Mouse (Mus musculus): ENCODE results near the gene Pheta1.
"Not testable (repeated sequence)": the region's sequence is repeated elsewhere in the genome, so short reads cannot be mapped to it uniquely, and the experiment has no call there.

Gene Pheta1

DNA sequence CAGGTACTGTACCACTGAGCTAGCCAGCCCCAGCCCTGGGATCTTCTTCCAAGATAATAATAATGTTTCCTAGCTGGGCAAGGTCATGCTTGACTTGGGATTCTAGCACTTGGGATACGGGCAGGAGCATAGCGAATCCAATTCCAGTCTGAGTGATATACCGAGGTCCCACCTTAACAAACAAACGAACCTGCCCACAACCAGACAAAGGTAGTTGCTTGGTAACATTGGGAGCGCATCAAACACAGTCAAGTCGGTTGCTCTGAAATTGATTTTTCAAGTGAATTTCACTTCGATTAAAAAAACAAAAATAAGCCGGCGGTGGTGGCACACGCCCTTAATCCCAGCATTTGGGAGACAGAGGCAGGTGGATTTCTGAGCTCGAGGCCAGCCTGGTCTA, 2.5 kb upstream of the Pheta1 start:
- DNase-seq, result no peak

DNA sequence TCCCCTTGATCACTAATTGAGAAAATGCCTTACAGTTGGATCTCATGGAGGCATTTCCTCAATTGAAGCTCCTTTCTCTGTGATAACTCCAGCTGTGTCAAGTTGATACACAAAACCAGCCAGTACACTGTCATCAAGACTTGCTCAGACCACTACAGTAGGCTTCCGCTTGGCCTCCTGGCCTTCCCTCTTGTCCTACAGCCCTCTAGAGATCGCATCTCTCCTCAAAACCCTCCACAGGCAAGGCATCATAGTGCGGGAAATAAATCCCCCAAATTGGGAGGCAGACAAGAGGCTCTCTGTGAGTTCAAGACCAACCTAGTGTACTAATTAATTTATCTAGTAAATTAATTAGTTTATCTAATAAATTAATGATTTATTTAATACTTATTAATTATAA, 1.5 kb upstream of the Pheta1 start:
- not testable (repeated sequence) for DNase-seq

- peak; percentile 66 to 75 for DNase-seq
Observed at GRCm38 (mm10) chr5:121848035-121848519, 707 bp upstream of the Pheta1 start.

DNA sequence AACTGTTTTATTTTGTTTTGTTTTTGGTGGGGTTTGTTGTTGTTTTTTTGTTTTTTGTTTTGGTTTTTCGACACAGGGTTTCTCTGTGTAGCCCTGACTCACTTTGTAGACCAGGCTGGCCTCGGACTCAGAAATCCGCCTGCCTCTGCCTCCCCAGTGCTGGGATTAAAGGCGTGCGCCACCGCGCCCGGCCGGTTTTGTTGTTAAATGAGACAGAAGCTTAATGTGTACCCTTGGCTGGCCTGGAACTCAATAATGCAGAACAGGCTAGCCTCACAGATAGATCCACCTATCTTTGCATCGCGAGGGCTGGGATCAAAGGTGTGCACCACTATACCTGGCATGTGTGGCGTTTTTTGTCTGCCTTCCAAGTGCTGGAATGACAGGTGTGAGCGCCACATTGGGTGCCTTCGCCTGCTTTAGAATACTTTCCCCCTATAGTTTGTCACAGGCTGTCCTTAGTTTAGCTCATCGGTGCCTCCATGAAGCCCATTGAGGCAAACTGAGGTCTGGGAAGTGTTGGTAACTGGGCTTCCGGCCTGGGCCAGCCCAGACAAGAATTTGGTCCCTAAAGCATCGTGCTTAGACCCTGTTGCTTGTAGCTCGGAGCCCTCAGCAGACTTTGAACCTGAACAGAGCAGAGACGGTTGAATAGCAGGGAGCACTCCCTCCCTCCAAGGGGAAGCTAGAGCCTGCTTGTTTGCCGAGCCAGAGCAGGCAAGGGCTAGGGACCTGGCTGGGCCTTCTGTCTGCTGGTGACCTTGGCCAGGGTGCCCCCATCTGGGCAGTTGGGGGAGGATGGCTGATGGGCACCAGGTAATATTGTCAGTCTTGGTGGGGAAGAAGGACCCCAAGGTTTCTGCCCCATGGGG, 930 bp downstream of the Pheta1 start:
- peak; percentile 51 to 80 for DNase-seq

DNA sequence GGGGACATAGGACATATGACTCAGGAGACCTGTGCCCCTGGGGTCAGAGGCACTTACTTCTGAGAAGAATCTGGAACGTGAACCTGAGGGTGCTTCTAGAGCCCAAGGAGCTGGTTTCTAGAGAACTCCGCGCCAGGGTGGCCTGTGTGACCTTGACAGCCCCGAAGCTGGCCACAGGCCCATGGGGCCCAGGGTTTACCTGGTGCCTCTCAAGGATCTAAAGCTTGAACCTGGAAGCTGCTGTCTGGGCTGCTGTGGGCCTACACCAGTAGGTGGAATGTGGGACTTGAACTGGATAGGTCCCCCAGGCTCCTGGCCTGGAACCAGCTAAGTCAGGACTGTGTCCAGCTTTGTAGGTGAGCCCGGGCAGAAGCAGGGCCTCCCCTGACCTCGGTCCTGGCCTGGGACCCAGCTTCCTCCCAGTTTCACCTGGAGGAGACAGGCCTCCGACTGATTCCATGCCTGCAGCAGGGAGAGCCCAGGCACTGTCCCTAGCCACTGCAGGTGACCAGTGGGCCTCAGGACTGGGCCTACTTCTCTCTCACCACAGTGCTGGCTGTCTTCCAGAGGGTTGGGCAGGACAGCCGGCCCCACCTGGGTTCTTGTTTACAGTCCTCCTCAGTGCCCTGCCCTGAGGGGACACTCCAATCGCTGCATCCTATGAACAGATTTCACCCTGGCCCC, 4.7 kb downstream of the Pheta1 start:
- peak; percentile 78 to 90 for DNase-seq

DNA sequence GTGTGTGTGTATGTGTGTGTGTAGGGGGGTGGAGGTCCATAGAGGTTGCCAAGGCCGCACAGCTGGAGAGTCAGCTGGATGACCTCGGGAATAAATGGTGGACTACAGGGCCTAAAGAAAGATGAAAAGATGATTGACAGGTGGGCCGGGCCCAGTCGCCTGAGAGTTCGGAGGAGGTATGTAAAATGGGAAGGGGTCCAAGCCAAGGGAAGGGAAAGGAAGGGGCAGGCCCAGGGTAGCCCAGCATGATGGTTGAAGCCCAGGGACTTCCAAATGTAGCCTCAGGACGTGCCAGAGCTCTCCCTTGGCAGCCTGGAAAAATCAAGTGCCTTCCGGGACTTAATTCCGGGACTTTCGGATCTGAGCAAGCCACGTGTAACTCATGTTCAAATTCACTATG, 6.0 kb downstream of the Pheta1 start:
- no peak for DNase-seq

- peak in 1 of 2 experiments; percentile 55 for DNase-seq
Observed at GRCm38 (mm10) chr5:121856740-121857139, 8.0 kb downstream of the Pheta1 start.

- no peak for DNase-seq
Observed at GRCm38 (mm10) chr5:121858427-121858826, 9.6 kb downstream of the Pheta1 start.

- no peak for DNase-seq
Observed at GRCm38 (mm10) chr5:121861964-121862363, 13.2 kb downstream of the Pheta1 start.

- no peak for DNase-seq
Observed at GRCm38 (mm10) chr5:121864330-121864729, 15.5 kb downstream of the Pheta1 start.

- DNase-seq, result no peak
Observed at GRCm38 (mm10) chr5:121867963-121868362, 19.2 kb downstream of the Pheta1 start.

GRCm38 (mm10) chr5:121870832-121871231, 22.0 kb downstream of the Pheta1 start:
- DNase-seq, result no peak

GRCm38 (mm10) chr5:121871515-121872030, 22.8 kb downstream of the Pheta1 start:
- DNase-seq, result peak; percentile 43 to 57

DNA sequence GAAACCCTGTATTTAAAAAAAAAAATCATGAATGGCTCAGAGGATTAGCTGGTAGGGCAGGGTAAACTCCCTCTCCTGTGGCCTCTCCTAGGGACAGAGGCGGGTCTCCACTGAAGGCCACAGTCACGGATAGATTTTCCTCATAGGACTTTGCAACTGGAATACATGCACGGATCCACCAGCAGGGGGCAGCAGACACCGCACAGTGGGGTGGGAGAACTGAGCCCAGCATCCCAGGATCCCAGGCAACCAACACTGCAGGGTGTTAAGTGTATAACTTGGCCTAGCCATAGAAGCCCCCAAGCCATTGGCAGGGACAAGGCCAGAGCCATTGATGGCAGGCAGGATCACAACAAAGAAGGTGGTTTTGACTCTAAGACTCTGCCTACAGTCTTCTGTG, 23.4 kb downstream of the Pheta1 start:
- DNase-seq, result peak; percentile 79 to 85

DNA sequence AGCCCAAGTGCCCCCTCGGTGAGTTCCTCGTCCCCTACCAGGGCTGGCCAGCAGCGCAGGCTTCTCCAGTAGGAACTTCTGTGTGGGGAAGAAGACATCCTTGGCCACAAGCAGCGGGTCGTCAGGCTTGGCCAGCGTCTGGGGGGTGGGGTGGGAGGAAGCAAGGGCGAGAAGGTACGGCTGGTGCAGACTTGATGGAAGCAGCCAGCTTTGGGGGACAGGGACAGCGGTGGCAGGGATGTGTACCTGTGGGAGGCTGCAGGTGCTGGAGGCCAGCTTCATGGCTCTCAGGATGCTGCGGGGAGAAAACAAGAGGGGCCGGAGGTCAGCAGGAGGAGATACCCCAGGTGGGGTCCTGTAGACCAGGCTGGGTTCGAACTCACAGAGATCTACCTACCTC, 26.3 kb downstream of the Pheta1 start:
- DNase-seq, result no peak

DNA sequence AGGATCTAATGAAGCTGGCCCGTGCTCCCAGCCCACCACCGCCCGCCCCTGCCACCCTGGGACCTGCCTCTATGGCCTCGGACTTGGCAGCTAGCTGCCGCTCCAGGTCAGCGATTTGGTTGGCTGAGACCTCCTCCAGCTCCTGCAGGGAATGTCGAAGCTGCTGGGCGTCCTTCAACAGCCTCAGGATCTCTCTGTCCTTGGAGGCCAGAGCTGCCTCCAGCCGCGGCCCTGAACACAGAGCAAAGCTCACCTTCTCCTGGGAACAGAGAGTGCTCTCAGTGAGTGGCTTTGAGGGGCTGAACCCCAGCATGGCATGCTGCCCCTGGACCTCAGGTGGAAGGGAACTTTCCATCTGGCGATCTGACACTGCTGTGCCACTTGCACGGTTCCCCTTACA, 28.1 kb downstream of the Pheta1 start:
- no peak for DNase-seq

DNA sequence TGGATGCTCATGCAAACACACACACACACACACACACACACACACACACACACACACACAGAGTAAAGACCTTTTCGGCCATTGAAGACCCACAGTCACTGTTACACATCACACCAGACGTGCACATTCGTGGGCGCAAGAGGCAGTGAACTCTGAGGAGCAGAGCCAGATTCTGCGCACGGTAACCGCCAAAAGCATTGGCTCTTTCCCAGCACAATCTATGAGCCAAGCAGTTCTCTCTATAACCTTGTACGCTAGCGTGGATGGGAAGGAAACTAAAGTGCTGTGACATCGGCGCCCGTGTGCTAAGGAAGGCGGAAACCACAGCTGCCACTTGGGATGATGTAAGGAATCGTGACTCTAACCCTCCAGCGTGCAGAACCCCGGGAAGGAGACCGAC, 29.9 kb downstream of the Pheta1 start:
- no peak for DNase-seq

GRCm38 (mm10) chr5:121879211-121879610, 30.4 kb downstream of the Pheta1 start:
- DNase-seq, result peak in 1 of 2 experiments; percentile 60

GRCm38 (mm10) chr5:121883356-121883755, 34.6 kb downstream of the Pheta1 start:
- DNase-seq, result no peak

DNA sequence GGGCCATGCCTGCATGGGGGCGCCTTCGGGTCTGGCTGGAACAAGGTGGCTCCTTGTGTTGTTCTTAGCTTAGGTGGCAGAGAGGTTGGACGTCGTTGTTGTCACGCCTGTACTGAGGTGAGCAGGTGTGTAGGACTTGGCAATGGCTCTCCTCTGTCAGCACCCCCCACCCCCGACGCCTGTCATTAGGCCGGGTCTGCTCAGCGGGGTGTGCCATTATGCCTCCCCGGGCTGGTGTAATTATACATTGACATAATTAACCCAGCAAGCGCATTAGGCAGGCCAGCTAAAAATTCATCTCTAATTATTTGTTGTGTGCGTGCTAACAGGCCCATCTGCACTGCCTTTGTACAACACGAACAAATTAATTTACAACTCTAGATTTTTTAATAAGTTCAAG, 40.6 kb downstream of the Pheta1 start:
- DNase-seq, result no peak

DNA sequence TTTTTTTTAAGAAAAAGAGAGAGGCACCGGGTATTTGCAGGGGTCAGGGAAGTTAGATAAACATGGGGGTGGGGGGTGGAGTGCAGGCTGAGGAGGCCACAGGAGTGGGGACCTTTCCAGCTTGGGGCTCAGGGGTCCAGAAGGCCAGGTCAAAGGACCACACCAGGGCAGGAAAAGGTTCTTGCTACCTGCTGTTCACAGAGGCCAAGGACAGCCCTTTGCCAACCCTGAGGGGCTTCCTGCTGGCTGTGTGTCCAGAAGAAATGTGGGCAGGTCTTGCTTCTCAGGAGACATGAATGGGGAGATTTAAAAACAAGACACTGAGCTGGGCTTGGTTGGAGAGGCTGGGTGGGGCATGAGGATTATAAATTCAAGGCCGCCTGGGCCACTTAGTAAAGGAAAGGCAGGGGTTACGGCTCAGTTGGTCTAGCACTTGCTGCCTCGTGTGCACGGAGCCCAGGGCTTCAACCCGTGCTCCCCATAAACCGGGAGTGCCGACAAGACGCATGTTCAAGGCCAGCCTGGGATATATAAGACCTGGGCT, 41.1 kb downstream of the Pheta1 start:
- DNase-seq, result no peak

DNA sequence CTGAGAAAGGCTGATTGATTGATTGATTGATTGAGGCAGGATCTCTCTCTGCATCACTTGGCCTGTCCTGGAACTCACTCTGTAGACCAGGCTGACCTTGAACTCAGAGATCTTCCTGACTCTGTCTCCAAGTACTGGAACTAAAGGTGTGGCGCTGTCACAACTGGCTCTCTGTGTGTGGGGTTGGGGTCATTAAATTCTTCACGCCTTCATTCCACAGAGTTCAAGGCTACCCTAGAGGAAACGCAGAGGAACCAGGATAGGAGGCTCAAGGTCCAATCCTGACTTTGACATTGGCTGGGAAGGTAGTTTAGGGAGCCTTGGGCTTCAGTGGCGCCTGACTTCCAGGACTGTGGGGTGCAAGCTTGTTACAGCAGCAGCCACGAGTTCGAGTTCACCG, 42.1 kb downstream of the Pheta1 start:
- no peak for DNase-seq

GRCm38 (mm10) chr5:121892281-121892680, 43.5 kb downstream of the Pheta1 start:
- no peak for DNase-seq

Measured in kidney, postnatal 25 days (tissue).